Mouse (Mus musculus) stomach, embryonic 15.5 days (tissue): ENCODE data around the gene Olfr1224-ps1. TPM values are rescaled to one million over a fixed set of nuclear protein-coding genes. Genes with fewer than 3 reads are reported as not detected.
"Not testable (repeated sequence)": the region's sequence is repeated elsewhere in the genome, so short reads cannot be mapped to it uniquely, and the experiment has no call there.

Experiments used
- ATAC-seq: fragments of 200-750 bp; cut with Nextera tagmentation; 2 replicates; pipeline ENCODE4 v1.8.0; 2017; ENCODE audit warnings: low read depth, moderate number of reproducible peaks, moderate TSS enrichment; ENCODE audit not compliant: insufficient read depth, low FRiP score
- H3K27ac ChIP-seq: fragments of 300-500 bp; sonication (generic); 2 replicates; pipeline ENCODE4 v1.5.1; 2015; ENCODE audit warnings: mild to moderate bottlenecking, inconsistent platforms
- H3K27me3 ChIP-seq: fragments of 300-500 bp; sonication (generic); replicated peaks from 2 replicates; pipeline ENCODE4 v1.6.1; 2015; ENCODE audit warnings: inconsistent platforms
- H3K36me3 ChIP-seq: fragments of 300-500 bp; sonication (generic); 2 replicates; pipeline ENCODE4 v1.6.1; 2015; ENCODE audit warnings: inconsistent platforms
- H3K4me1 ChIP-seq: fragments of 300-500 bp; sonication (generic); 2 replicates; pipeline ENCODE4 v1.6.1; 2015; ENCODE audit warnings: inconsistent platforms
- H3K4me2 ChIP-seq: fragments of 300-500 bp; sonication (generic); 2 replicates; pipeline ENCODE4 v1.6.1; 2015; ENCODE audit warnings: mild to moderate bottlenecking, inconsistent platforms
- H3K4me3 ChIP-seq: fragments of 300-500 bp; sonication (generic); replicated peaks from 2 replicates; pipeline ENCODE4 v1.5.1; 2015; ENCODE audit warnings: inconsistent platforms
- H3K9ac ChIP-seq: fragments of 300-500 bp; sonication (generic); 2 replicates; pipeline ENCODE4 v1.6.1; 2015; ENCODE audit warnings: inconsistent platforms
- H3K9me3 ChIP-seq: fragments of 300-500 bp; sonication (generic); 2 replicates; pipeline ENCODE4 v1.6.1; 2016; ENCODE audit warnings: inconsistent platforms
- WGBS: fragments of 180-500 bp; shearing (Covaris S2); methylation state at CpG from one replicate; pipeline ENCODE4 v1.1.7; 2015; 5-methylcytosine and 5-hydroxymethylcytosine counted together
- polyA plus RNA-seq: library from polyadenylated mRNA; unstranded; fragments of >200 nt; fragmentation: Nextera tagmentation; extraction: Ambion mirVana; gene quantifications from 2 replicates; pipeline ENCODE4 v1.2.1, GENCODE M21; 2015

Gene Olfr1224-ps1
- polyA plus RNA-seq: not detected in 2 replicates

- not testable (repeated sequence) for H3K9ac ChIP-seq, H3K4me2 ChIP-seq, H3K27me3 ChIP-seq, H3K27ac ChIP-seq, H3K4me1 ChIP-seq, H3K36me3 ChIP-seq, H3K9me3 ChIP-seq, ATAC-seq, H3K4me3 ChIP-seq
- WGBS: 92% methylated on average over 8 of the region's 8 CpGs
These were observed at the start of gene Olfr1224-ps1 for GRCm38 (mm10) chr2:89163991-89164390. Olfr1224-ps1 (minus strand) TSS chr2:89164091.

GRCm38 (mm10) chr2:89199948-89200347 is 36.1 kb upstream of the Olfr1224-ps1 start, which contains the start of gene Olfr1226:
Olfr1226 (minus strand) TSS chr2:89200048.
- H3K4me2 ChIP-seq: no peak within 1 kb of the TSS
- WGBS: 64% methylated on average over 2 of the region's 2 CpGs
- no peak within 1 kb of the TSS for H3K27ac ChIP-seq
- no peak for ATAC-seq
- H3K9ac ChIP-seq: no peak within 1 kb of the TSS
- no peaks in the 10 kb centered on the region for H3K36me3 ChIP-seq
- no peaks in the 10 kb centered on the region for H3K4me1 ChIP-seq
- no peaks in the 10 kb centered on the region for H3K9me3 ChIP-seq
- no peaks in the 10 kb centered on the region for H3K27me3 ChIP-seq
- no peak within 1 kb of the TSS for H3K4me3 ChIP-seq

- H3K9me3 ChIP-seq: no peaks in the 10 kb centered on the region
- 65% methylated on average over 3 of the region's 3 CpGs for WGBS
- H3K27ac ChIP-seq: no peak overlapping the region
- no peak overlapping the region for H3K9ac ChIP-seq
- no peak overlapping the region for H3K4me3 ChIP-seq
- no peaks in the 10 kb centered on the region for H3K36me3 ChIP-seq
- no peaks in the 10 kb centered on the region for H3K4me1 ChIP-seq
- no peaks in the 10 kb centered on the region for H3K27me3 ChIP-seq
- H3K4me2 ChIP-seq: no peak overlapping the region
- no peak for ATAC-seq
These were observed 32.6 kb upstream of the Olfr1224-ps1 start for GRCm38 (mm10) chr2:89196325-89196982.

GRCm38 (mm10) chr2:89174569-89174968 is 10.7 kb upstream of the Olfr1224-ps1 start, which contains the start of gene Olfr1225:
Olfr1225 (minus strand) TSS chr2:89174669.
- no peak for ATAC-seq
- Histone ChIP-seq H3K4me3 (no peak within 1 kb of the TSS), H3K27me3 (no peaks in the 10 kb centered on the region), H3K27ac (no peak within 1 kb of the TSS), H3K36me3 (no peaks in the 10 kb centered on the region), H3K9me3 (no peaks in the 10 kb centered on the region), H3K4me2 (no peak within 1 kb of the TSS), H3K9ac (no peak within 1 kb of the TSS), H3K4me1 (no peaks in the 10 kb centered on the region)
- 87% methylated on average over 1 of the region's 1 CpGs for WGBS

GRCm38 (mm10) chr2:89164711-89165110 is 820 bp upstream of the Olfr1224-ps1 start:
- 89% methylated on average over 4 of the region's 4 CpGs for WGBS
- not testable (repeated sequence) for H3K9me3 ChIP-seq, H3K27ac ChIP-seq, H3K27me3 ChIP-seq, H3K4me2 ChIP-seq, H3K4me1 ChIP-seq, H3K4me3 ChIP-seq, H3K36me3 ChIP-seq, ATAC-seq, H3K9ac ChIP-seq

- Histone ChIP-seq H3K4me1 (no peaks in the 10 kb centered on the region), H3K36me3 (no peaks in the 10 kb centered on the region), H3K9me3 (no peaks in the 10 kb centered on the region), H3K4me2 (no peak within 1 kb of the TSS), H3K4me3 (no peak within 1 kb of the TSS), H3K27me3 (no peaks in the 10 kb centered on the region), H3K9ac (no peak within 1 kb of the TSS), H3K27ac (no peak within 1 kb of the TSS)
- WGBS: 74% methylated on average over 1 of the region's 1 CpGs
- no peak for ATAC-seq
These were observed 12.4 kb downstream of the Olfr1224-ps1 start, which contains the start of gene Olfr1223 for GRCm38 (mm10) chr2:89151460-89151859. Olfr1223 (minus strand) TSS chr2:89151560.

GRCm38 (mm10) chr2:89132954-89133353 is 30.9 kb downstream of the Olfr1224-ps1 start, which contains the start of gene Olfr1222:
Olfr1222 (minus strand) TSS chr2:89133054.
- 61% methylated on average over 3 of the region's 3 CpGs for WGBS

GRCm38 (mm10) chr2:89117183-89117582 is 46.7 kb downstream of the Olfr1224-ps1 start, which contains the start of gene Olfr1221:
Olfr1221 (minus strand) TSS chr2:89117283.
- no peak within 1 kb of the TSS for H3K4me2 ChIP-seq
- ATAC-seq: no peak
- H3K27ac ChIP-seq: no peak within 1 kb of the TSS
- no peak within 1 kb of the TSS for H3K9ac ChIP-seq
- no peaks in the 10 kb centered on the region for H3K36me3 ChIP-seq
- H3K4me1 ChIP-seq: no peaks in the 10 kb centered on the region
- 74% methylated on average over 2 of the region's 2 CpGs for WGBS
- no peaks in the 10 kb centered on the region for H3K27me3 ChIP-seq
- no peaks in the 10 kb centered on the region for H3K9me3 ChIP-seq
- no peak within 1 kb of the TSS for H3K4me3 ChIP-seq

More at GRCm38 (mm10) chr2:89132954-89133353, 30.9 kb downstream of the Olfr1224-ps1 start, which contains the start of gene Olfr1222:
- no peak within 1 kb of the TSS for H3K4me3 ChIP-seq
- ATAC-seq: no peak
- no peak within 1 kb of the TSS for H3K27ac ChIP-seq
- no peak within 1 kb of the TSS for H3K4me2 ChIP-seq
- no peaks in the 10 kb centered on the region for H3K27me3 ChIP-seq
- H3K9ac ChIP-seq: no peak within 1 kb of the TSS
- no peaks in the 10 kb centered on the region for H3K9me3 ChIP-seq
- H3K36me3 ChIP-seq: no peaks in the 10 kb centered on the region
- no peaks in the 10 kb centered on the region for H3K4me1 ChIP-seq

GRCm38 (mm10) chr2:89106735-89107134 is 57.2 kb downstream of the Olfr1224-ps1 start, which contains the start of gene Olfr1220:
Olfr1220 (minus strand) TSS chr2:89106835.
- no peak within 1 kb of the TSS for H3K4me2 ChIP-seq
- H3K4me1 ChIP-seq: no peaks in the 10 kb centered on the region
- no peaks in the 10 kb centered on the region for H3K9me3 ChIP-seq
- H3K9ac ChIP-seq: no peak within 1 kb of the TSS
- H3K36me3 ChIP-seq: no peaks in the 10 kb centered on the region
- no peak for ATAC-seq
- 76% methylated on average over 3 of the region's 3 CpGs for WGBS
- no peak within 1 kb of the TSS for H3K4me3 ChIP-seq
- no peaks in the 10 kb centered on the region for H3K27me3 ChIP-seq
- H3K27ac ChIP-seq: no peak within 1 kb of the TSS

- no peak overlapping the region for H3K27ac ChIP-seq
- no peak overlapping the region for H3K9ac ChIP-seq
- no peak overlapping the region for H3K4me3 ChIP-seq
- H3K36me3 ChIP-seq: no peaks in the 10 kb centered on the region
- no peak overlapping the region for H3K4me2 ChIP-seq
- H3K27me3 ChIP-seq: no peaks in the 10 kb centered on the region
- no peak for ATAC-seq
- H3K9me3 ChIP-seq: no peaks in the 10 kb centered on the region
- H3K4me1 ChIP-seq: no peaks in the 10 kb centered on the region
These were observed 58.2 kb downstream of the Olfr1224-ps1 start for GRCm38 (mm10) chr2:89105651-89106050.
